Mouse (Mus musculus) stomach, postnatal 0 days (tissue): ENCODE measurements around the gene Slk.

ENCODE experiments used
- CTCF ChIP-seq: IDR thresholded peaks from 2 replicates; pipeline ENCODE4 v1.5.1; 2016; ENCODE audit warnings: antibody characterized with exemption, low read depth, mild to moderate bottlenecking, moderate library complexity
- EP300 ChIP-seq: optimal IDR thresholded peaks from 2 replicates; pipeline ENCODE3; 2016; ENCODE audit warnings: antibody characterized with exemption

DNA sequence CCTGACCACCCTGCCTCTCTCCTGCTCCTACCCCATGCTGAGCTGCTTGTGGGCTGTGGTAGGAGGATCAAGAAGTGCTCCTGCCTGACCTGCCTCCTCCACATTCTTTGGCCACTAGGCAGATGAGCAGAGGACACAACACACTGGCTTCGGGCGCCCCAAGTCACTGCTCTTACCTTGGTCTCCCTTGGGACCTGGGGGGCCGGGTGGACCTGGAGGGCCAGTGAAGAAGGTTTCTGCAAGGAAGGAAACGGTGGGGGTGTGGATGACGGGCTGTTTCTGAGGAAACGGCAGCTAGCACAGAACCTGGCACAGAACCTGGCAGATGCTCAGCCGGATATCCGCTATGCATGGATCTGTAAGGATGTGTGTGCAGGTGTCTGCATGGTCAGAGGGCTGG lies 73.7 kb downstream of the Slk start:
- TF ChIP-seq CTCF (no peak), EP300 (no peak)
